Mouse (Mus musculus): ENCODE measurements at regions not wholly inside any gene's neighbourhood (a gene's known extent, or its start where the extent isn't known, plus 50 kb on each side); places are given as distances from the start of the nearest gene placed in this dataset.

DNA sequence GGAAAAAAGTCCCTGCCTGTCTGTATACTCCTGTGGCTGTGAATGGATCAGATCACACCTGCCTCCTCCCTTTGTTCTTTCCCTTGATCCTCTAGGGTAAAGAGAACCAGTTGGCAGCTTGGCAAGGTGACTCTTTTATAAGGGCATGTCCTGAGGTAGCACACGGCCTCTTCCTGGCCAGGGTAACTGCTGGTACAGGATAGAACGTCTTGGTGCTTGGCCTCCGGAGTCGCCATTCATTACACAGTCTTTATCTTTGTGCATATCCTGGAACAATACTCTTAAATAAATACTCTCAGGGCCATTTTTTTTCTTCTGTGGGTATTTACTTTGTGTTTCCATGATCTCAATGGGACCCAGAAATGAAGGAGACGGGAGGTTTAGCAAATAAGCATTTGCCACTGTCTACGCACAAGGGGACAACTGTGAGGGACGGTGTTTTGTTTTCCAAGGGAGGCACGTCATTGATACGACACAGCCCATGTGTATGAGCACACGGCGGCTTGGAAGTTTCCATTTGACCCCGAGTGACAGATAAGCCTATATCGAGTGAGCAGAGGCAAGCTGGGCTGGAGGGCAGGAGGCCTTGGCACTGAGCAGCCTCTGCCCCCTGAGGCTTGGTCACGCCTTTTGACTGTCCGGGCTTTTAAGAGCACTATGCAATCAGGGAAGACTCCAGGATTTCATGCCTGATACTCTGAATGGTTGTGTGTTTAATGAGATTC is 151.1 kb downstream of the Irs2 start:
- H3K9me3 ChIP-seq (ENCODE audit: low read length), result no peaks in the 10 kb centered on the region
- H3K4me2 ChIP-seq (ENCODE audit: low read depth), result no peak overlapping the region
- H3K27ac ChIP-seq (ENCODE audit: low read depth, low read length), result no peak overlapping the region
- H3K4me1 ChIP-seq (ENCODE audit: insufficient read depth), result no peaks in the 10 kb centered on the region
- H3K36me3 ChIP-seq (ENCODE audit: insufficient read depth), result no peaks in the 10 kb centered on the region
- TF ChIP-seq CTCF (IDR thresholded peaks at IDR 0.05; ENCODE audit: low read depth), result no peak
- no peak for ATAC-seq
- no peak overlapping the region for H3K9ac ChIP-seq
- no peak overlapping the region for H3K4me3 ChIP-seq (ENCODE audit: low read depth, low read length)
- 58% methylated on average over 15 of the region's 15 CpGs for WGBS
- no peak for DNase-seq
- H3K27me3 ChIP-seq (ENCODE audit: insufficient read depth, low read length), result no peaks in the 10 kb centered on the region

DNA sequence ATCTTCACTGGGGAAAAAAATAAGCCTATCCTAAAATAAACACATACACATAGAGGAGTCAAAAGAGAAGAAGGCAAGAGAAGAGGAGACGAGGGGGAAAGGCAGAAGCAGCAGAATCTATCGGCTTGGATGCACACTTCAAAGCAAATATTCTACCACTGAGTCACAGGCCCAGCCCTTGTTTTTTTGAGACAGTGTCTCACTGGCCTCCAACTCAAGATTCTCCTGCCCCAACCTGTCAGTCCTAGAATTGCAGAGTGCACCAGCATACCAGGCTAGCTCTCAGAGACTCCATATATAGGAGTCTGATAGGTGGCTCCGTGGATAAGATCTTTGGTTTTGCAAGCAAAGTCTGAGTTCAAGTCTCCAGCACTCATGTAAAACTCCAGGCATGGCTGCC is 152.6 kb downstream of the Irs2 start:
- Histone ChIP-seq H3K9ac (no peak overlapping the region), H3K4me1 (ENCODE audit: insufficient read depth) (no peaks in the 10 kb centered on the region), H3K27me3 (ENCODE audit: insufficient read depth, low read length) (no peaks in the 10 kb centered on the region), H3K36me3 (ENCODE audit: insufficient read depth) (no peaks in the 10 kb centered on the region), H3K4me2 (ENCODE audit: low read depth) (no peak overlapping the region), H3K9me3 (ENCODE audit: low read length) (no peaks in the 10 kb centered on the region), H3K4me3 (ENCODE audit: low read depth, low read length) (no peak overlapping the region), H3K27ac (ENCODE audit: low read depth, low read length) (no peak overlapping the region)
- WGBS, result 86% methylated on average over 3 of the region's 3 CpGs
- ATAC-seq (no peak), DNase-seq (no peak)
- TF ChIP-seq CTCF (IDR thresholded peaks at IDR 0.05; ENCODE audit: low read depth), result no peak

DNA sequence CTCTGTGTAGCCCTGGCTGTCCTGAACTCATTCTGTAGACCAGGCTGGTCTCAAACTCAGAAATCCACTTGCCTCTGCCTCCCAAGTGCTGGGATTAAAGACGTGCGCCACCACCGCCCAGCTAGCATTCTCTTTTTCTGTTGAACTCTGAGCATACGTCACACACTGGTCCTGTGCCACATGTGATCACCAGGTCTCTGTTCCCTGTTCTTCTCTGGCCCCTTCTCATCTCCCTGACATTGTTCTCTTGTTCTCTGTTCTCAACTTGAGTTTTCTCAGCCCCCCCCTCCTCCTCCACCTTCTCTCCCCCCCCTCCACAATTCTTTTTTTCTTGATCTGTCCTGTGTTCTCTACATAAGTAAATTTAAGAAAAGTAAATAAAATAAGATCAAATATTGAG is 153.1 kb downstream of the Irs2 start:
- no peak for TF ChIP-seq CTCF (IDR thresholded peaks at IDR 0.05; ENCODE audit: low read depth)
- H3K4me1 ChIP-seq (ENCODE audit: insufficient read depth), result no peaks in the 10 kb centered on the region
- 77% methylated on average over 4 of the region's 4 CpGs for WGBS
- no peak overlapping the region for H3K9ac ChIP-seq
- no peak for DNase-seq
- ATAC-seq, result no peak
- no peak overlapping the region for H3K4me2 ChIP-seq (ENCODE audit: low read depth)
- H3K9me3 ChIP-seq (ENCODE audit: low read length), result no peaks in the 10 kb centered on the region
- H3K36me3 ChIP-seq (ENCODE audit: insufficient read depth), result no peaks in the 10 kb centered on the region
- no peak overlapping the region for H3K4me3 ChIP-seq (ENCODE audit: low read depth, low read length)
- H3K27me3 ChIP-seq (ENCODE audit: insufficient read depth, low read length), result no peaks in the 10 kb centered on the region
- H3K27ac ChIP-seq (ENCODE audit: low read depth, low read length), result no peak overlapping the region

DNA sequence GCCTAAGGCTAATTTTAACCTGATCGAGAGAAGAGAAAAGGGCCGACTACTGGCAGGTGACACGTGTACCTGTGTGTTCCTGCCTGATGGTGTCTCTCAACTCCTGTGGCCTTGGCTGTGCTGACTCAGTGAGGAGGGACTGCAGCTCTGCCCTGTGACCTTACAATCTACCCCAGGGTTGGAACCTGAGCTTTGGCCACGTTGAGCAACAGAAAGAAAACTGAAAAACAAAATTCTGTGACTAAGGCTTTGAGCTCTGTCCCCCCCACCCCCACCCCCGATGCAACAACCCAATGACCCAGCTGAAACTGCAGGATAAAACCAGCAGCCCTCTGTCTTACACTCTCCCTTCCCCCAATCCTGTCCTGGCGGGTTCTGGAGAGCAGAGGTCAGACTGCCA is 153.7 kb downstream of the Irs2 start:
- Histone ChIP-seq H3K4me3 (ENCODE audit: low read depth, low read length) (no peak overlapping the region), H3K36me3 (ENCODE audit: insufficient read depth) (no peaks in the 10 kb centered on the region), H3K4me2 (ENCODE audit: low read depth) (no peak overlapping the region), H3K27ac (ENCODE audit: low read depth, low read length) (no peak overlapping the region), H3K27me3 (ENCODE audit: insufficient read depth, low read length) (no peaks in the 10 kb centered on the region), H3K9ac (no peak overlapping the region), H3K9me3 (ENCODE audit: low read length) (no peaks in the 10 kb centered on the region), H3K4me1 (ENCODE audit: insufficient read depth) (no peaks in the 10 kb centered on the region)
- ATAC-seq (no peak), DNase-seq (no peak)
- no peak for TF ChIP-seq CTCF (IDR thresholded peaks at IDR 0.05; ENCODE audit: low read depth)
- 62% methylated on average over 6 of the region's 6 CpGs for WGBS

- no peak for DNase-seq
- WGBS, result 77% methylated on average over 5 of the region's 5 CpGs
- H3K27ac ChIP-seq (ENCODE audit: low read depth, low read length), result no peak overlapping the region
- H3K36me3 ChIP-seq (ENCODE audit: insufficient read depth), result no peaks in the 10 kb centered on the region
- no peaks in the 10 kb centered on the region for H3K4me1 ChIP-seq (ENCODE audit: insufficient read depth)
- no peaks in the 10 kb centered on the region for H3K9me3 ChIP-seq (ENCODE audit: low read length)
- no peak for ATAC-seq
- no peaks in the 10 kb centered on the region for H3K27me3 ChIP-seq (ENCODE audit: insufficient read depth, low read length)
- H3K4me3 ChIP-seq (ENCODE audit: low read depth, low read length), result no peak overlapping the region
- no peak for TF ChIP-seq CTCF (IDR thresholded peaks at IDR 0.05; ENCODE audit: low read depth)
- H3K4me2 ChIP-seq (ENCODE audit: low read depth), result no peak overlapping the region
- no peak overlapping the region for H3K9ac ChIP-seq
These were observed 154.4 kb downstream of the Irs2 start for GRCm38 (mm10) chr8:10853901-10854300.

- DNase-seq (no peak), ATAC-seq (no peak)
- H3K4me2 ChIP-seq (ENCODE audit: low read depth), result no peak overlapping the region
- no peaks in the 10 kb centered on the region for H3K9me3 ChIP-seq (ENCODE audit: low read length)
- H3K4me3 ChIP-seq (ENCODE audit: low read depth, low read length), result no peak overlapping the region
- H3K9ac ChIP-seq, result no peak overlapping the region
- no peaks in the 10 kb centered on the region for H3K36me3 ChIP-seq (ENCODE audit: insufficient read depth)
- 94% methylated on average over 7 of the region's 7 CpGs for WGBS
- H3K4me1 ChIP-seq (ENCODE audit: insufficient read depth), result no peaks in the 10 kb centered on the region
- no peak overlapping the region for H3K27ac ChIP-seq (ENCODE audit: low read depth, low read length)
- no peak for TF ChIP-seq CTCF (IDR thresholded peaks at IDR 0.05; ENCODE audit: low read depth)
- no peaks in the 10 kb centered on the region for H3K27me3 ChIP-seq (ENCODE audit: insufficient read depth, low read length)
These were observed 158.3 kb downstream of the Irs2 start for GRCm38 (mm10) chr8:10849916-10850315.

DNA sequence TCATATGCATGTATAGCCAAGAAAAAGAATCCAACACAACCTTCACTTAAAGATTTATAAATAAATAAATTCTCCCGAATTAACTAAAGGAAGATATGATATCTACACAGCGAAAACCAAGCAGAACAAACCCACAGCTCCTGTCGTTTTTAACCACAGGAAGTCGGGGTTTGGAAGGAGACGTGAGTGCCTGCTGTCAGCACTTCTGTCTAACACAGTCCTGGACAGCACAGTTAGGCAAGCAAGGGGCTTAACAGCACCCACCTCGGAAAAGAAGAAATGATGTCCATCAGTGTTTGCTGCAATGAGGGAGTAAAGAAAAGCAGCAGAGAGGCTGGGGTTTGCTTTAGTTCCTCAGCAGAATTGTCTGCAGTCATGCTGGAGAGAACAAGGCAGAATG is 162.7 kb downstream of the Irs2 start:
- 71% methylated on average over 6 of the region's 6 CpGs for WGBS
- Histone ChIP-seq H3K4me2 (ENCODE audit: low read depth) (no peak overlapping the region), H3K4me3 (ENCODE audit: low read depth, low read length) (no peak overlapping the region), H3K36me3 (ENCODE audit: insufficient read depth) (no peaks in the 10 kb centered on the region), H3K9ac (no peak overlapping the region), H3K9me3 (ENCODE audit: low read length) (no peaks in the 10 kb centered on the region), H3K27ac (ENCODE audit: low read depth, low read length) (no peak overlapping the region), H3K4me1 (ENCODE audit: insufficient read depth) (no peaks in the 10 kb centered on the region), H3K27me3 (ENCODE audit: insufficient read depth, low read length) (no peaks in the 10 kb centered on the region)
- DNase-seq (no peak), ATAC-seq (no peak)
- no peak for TF ChIP-seq CTCF (IDR thresholded peaks at IDR 0.05; ENCODE audit: low read depth)

Data from forebrain, postnatal 0 days (tissue).